Mouse (Mus musculus) left cerebral cortex, postnatal 10 days (tissue): ENCODE measurements at regions not wholly inside any gene's neighbourhood (a gene's known extent, or its start where the extent isn't known, plus 50 kb on each side); places are given as distances from the start of the nearest gene placed in this dataset.

Experiments used
- DNase-seq, 2 experiments: peaks; one replicate each; pipeline ENCODE4 v3.0.0; 2021 to 2022; ENCODE audit warnings: low spot score in 2 of 2, mixed read lengths in 1 of 2; ENCODE audit errors: extremely low spot score in 1 of 2
- intact Hi-C: fragments of 180-260 bp; cut with DNase I; formaldehyde crosslinking; loops from one replicate; pipeline ENCODE4 v1.15.1; 2025

GRCm38 (mm10) chr11:18123031-18123430 lies 169.4 kb upstream of the Etaa1 start:
- intact Hi-C loops: no loop called here
- DNase-seq: peak in 1 of 2 experiments; percentile 14

DNA sequence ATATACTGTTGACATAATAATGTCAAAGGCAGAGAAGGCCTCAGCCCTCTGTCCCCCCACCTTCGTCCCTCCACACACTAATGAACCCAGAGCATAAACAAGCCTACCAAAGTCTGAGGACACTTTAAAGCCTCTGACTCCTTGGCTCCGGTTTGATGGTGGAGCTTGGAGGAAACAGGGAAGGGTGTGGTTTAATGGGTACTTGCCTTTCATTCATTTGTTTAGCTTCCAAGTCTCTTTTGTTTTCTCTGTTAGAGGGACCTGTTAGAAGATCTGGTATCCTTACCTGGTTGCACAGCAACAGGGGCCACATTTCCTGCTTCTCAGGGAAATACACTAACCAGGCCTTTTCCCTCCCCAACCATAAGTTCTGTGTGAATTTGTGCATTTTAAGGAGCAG lies 168.9 kb upstream of the Etaa1 start:
- no peak for DNase-seq
- intact Hi-C loops: no loop called here

- intact Hi-C loops: no loop called here
- DNase-seq: peak; percentile 62 to 67
Measured at GRCm38 (mm10) chr11:18115693-18116450, 162.2 kb upstream of the Etaa1 start.

DNA sequence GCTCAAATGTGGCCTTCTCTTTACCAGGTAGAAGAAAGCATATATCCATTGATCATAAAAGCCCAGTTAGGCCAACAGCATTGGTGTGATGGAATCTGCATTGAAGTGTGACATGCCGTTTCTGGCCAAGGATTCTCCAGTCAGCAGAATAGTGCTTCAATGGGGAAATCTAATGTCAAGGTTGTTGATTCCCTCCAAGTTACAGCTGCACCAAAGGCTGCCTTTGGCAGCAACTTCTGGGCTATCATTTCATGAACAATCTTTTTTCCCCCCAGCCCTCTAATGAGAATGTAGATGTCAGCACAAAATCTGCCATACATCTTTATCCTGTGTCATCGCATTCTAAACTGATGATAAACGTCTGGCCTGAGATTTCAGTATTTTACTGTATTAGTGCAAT lies 149.2 kb upstream of the Etaa1 start:
- no peak for DNase-seq
- intact Hi-C loops: no loop called here

GRCm38 (mm10) chr11:18075840-18076435 lies 122.3 kb upstream of the Etaa1 start:
- no peak for DNase-seq
- intact Hi-C loops: no loop called here

- DNase-seq: no peak
- intact Hi-C loops: no loop called here
Measured at GRCm38 (mm10) chr11:18070586-18071306, 117.1 kb upstream of the Etaa1 start.

DNA sequence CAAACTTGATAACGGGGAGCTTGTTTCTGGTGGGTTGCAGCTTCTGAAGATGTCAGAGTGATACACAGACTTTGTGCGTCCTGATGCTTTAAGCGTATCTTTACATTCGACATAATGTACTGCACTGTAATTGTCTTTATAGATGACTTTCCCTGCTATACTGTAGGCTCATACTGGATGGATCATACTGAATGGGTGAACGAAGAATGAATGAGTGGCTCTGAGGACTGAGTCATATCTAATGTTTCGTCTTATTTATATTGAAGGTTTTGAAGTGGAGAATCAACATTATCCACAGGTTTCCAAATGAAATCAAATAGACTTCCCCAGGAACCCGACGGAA lies 116.3 kb upstream of the Etaa1 start:
- intact Hi-C loops: no loop called here
- no peak for DNase-seq

DNA sequence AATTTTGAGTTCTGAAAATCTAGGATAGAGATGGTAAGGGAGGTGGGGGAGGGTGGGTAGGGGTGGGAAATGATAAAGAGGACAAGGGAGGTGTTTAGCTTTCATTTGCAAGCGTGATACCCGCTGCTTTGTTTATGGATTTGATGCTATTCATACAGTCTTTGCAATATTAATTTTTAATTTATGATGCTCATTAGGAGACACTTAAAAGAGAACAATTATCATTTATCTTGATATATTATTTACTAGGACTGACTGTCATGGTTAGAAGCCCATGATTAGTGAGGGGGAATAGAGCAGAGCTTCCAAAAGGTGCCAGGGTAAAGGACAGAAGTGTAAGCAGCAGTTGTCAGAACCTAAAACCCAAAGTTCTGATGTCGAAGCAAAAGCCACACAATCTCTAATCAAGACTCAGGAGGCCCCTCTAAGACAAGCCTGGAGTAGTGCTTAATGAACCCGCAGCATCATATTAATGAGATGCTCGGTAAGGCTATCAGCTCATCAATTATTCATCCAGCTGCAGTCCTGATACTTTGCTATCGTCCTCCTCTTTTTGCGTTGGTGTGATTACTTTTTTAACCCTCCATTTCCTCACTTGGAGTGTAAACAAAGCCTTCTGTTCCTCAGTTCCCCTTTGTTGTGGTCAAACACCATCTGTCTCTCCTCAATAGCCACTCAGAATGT lies 115.8 kb upstream of the Etaa1 start:
- intact Hi-C loops: no loop called here

GRCm38 (mm10) chr11:18068085-18068484 lies 114.4 kb upstream of the Etaa1 start:
- DNase-seq: no peak

More for the DNA sequence above, 115.8 kb upstream of the Etaa1 start:
- no peak for DNase-seq

DNA sequence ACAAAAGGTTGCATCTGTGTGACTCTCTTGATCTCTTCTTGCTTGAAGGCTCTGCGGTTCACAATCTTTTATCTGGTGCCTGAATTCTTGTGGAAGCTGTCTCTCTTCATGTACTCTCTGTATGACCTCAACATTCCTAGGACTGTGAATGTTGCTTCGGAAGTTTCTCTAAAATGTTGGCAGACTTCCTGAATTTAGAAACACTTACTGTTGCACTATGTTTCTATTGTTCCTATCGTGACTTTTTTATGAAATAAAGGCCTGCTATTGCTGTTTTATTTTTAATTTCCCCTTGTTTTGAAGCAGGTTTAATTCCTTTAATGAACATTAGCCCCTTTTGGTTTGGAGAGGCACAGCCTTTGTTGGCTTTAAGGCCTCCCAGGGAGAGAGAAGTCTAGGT lies 114.0 kb upstream of the Etaa1 start:
- intact Hi-C loops: no loop called here
- no peak for DNase-seq

More at GRCm38 (mm10) chr11:18068085-18068484, 114.4 kb upstream of the Etaa1 start:
- intact Hi-C loops: no loop called here

GRCm38 (mm10) chr11:18041589-18041988 lies 87.9 kb upstream of the Etaa1 start:
- intact Hi-C loops: no loop called here

GRCm38 (mm10) chr11:18031049-18031448 lies 77.4 kb upstream of the Etaa1 start:
- intact Hi-C loops: no loop called here
- no peak for DNase-seq

More at GRCm38 (mm10) chr11:18041589-18041988, 87.9 kb upstream of the Etaa1 start:
- DNase-seq: no peak

GRCm38 (mm10) chr11:18022065-18022464 lies 68.4 kb upstream of the Etaa1 start:
- intact Hi-C loops: no loop called here
- no peak for DNase-seq

- intact Hi-C loops: no loop called here
Measured at GRCm38 (mm10) chr11:18015239-18015638, 61.6 kb upstream of the Etaa1 start.

GRCm38 (mm10) chr11:18014610-18015009 lies 60.9 kb upstream of the Etaa1 start:
- intact Hi-C loops: loop anchor here (5.0 kb wide), 1 partner anchor 863 kb away; no protein-coding TSS in a partner anchor
- no peak for DNase-seq

More at GRCm38 (mm10) chr11:18015239-18015638, 61.6 kb upstream of the Etaa1 start:
- no peak for DNase-seq

- intact Hi-C loops: loop anchor here (5.0 kb wide), 1 partner anchor 865 kb away; no protein-coding TSS in a partner anchor
- no peak for DNase-seq
Measured at GRCm38 (mm10) chr11:18012085-18012484, 58.4 kb upstream of the Etaa1 start.

DNA sequence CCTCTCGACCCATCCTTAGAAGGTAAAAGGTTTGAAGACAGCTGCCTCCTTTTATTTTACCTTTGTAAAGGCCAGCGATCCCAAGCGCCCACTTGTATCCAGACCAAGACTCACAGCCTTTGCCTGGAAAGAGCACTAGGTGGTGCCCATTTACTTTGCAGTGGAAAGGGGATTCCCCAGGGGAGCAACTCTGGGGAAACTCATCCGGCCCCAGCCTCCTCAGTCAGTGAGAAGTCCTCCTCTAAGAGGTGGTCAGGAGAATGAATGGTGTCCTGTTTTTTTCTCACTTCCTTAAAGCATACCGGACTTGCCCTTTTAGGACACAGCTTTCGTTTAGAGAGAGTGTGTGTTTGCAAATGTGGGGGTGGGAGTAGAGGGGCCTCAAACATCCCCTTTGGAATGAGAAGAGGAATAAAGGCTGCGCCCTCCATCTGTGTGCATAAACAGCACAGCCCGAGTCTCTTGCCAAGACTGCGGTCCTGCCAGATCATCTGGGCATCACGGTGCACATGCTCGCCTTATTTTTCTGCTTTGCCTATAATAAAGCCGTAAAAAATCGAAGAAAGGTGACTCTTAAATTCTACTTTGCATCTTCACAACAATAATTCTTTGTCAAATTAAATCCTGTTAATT lies 57.5 kb upstream of the Etaa1 start:
- DNase-seq: peak in 1 of 2 experiments; percentile 52
- intact Hi-C loops: loop anchor here (5.0 kb wide), 1 partner anchor 866 kb away; no protein-coding TSS in a partner anchor

GRCm38 (mm10) chr11:18008140-18008539 lies 54.5 kb upstream of the Etaa1 start:
- DNase-seq: no peak

More at GRCm38 (mm10) chr11:18008140-18008539, 54.5 kb upstream of the Etaa1 start:
- intact Hi-C loops: no loop called here
